Comparison of ENCODE assay signal across 21 mouse cellular contexts in the genomic region with DNA sequence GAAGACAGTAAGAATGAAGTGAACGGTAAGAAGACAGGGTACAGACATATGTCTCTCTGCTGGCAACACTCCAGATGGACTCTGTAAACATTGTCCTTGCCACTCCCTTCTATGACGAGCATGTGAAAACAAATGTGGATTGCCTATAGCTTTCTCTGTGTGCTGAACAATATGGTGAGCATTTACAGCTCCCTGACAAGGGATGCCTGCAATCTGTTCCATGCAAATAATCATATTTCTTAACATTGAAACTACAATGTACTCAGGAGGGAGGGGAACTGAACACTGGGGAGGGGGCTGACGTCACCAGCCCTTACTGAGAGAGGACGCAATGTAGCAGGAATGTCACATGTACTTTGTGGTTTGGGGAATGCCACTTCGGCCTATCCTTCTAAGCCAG.
A peak's percentile ranks its signal among the peaks of the same experiment; 100 is the strongest.
DNase-seq lines count a peak whose midpoint lies in the region; ATAC-seq and TF ChIP-seq lines count a peak whose summit lies in the region.
"Had no signal": no experiment of that assay in that cellular context is flagged by ENCODE, and none has a peak within 500 bp of the region (broad histone marks: within the 10 kb centered on the region; RNA-seq: fewer than 3 reads in every experiment).

No protein-coding gene starts in this region.

- TF ChIP-seq POLR2A in lung, adult 2 months (IDR thresholded peaks at IDR 0.05; ENCODE audit: borderline replicate concordance, extremely low read depth, low read depth, low read length): no peak
- TF ChIP-seq POLR2A in brain, embryonic 14.5 days (IDR thresholded peaks at IDR 0.05; ENCODE audit: borderline replicate concordance, extremely low read depth, insufficient read depth, insufficient read length, poor library complexity, severe bottlenecking): no peak

- no peak overlapping the region for H3K4me3 ChIP-seq in forebrain, embryonic 13.5 days
- H3K4me3 ChIP-seq in forebrain, embryonic 11.5 days (ENCODE audit: low read depth, low read length): no peak overlapping the region
- no peak overlapping the region for H3K4me3 ChIP-seq in lung, embryonic 15.5 days
- H3K4me3 ChIP-seq in lung, adult 2 months (replicated peaks; ENCODE audit: extremely low read depth, low read depth, low read length): no peak overlapping the region
- H3K4me3 ChIP-seq: heart, adult 2 months; heart, embryonic 13.5 days; megakaryocyte, embryonic 14.5 days; midbrain, embryonic 13.5 days had no signal

- no peaks in the 10 kb centered on the region for H3K9me3 ChIP-seq in forebrain, embryonic 13.5 days (replicated peaks)
- no peaks in the 10 kb centered on the region for H3K9me3 ChIP-seq in forebrain, embryonic 11.5 days (ENCODE audit: control insufficient read depth, low read length)
- H3K9me3 ChIP-seq in lung, embryonic 15.5 days: no peaks in the 10 kb centered on the region
- H3K9me3 ChIP-seq: heart, embryonic 13.5 days; megakaryocyte, embryonic 14.5 days; midbrain, embryonic 13.5 days had no signal

- ATAC-seq in forebrain, embryonic 13.5 days: peak; percentile 81
- no peak for ATAC-seq in forebrain, embryonic 11.5 days (replicated peaks; ENCODE audit: low FRiP score)
- ATAC-seq in lung, embryonic 15.5 days (ENCODE audit: borderline replicate concordance, extremely low read depth, low FRiP score, low TSS enrichment): peak; percentile 85
- ATAC-seq: CD4-positive, CD25-positive, alpha-beta regulatory T cell, adult 4 months; liver, postnatal 0 days; midbrain, embryonic 13.5 days had no signal

- H3K4me2 ChIP-seq in forebrain, embryonic 13.5 days: no peak overlapping the region
- no peak overlapping the region for H3K4me2 ChIP-seq in forebrain, embryonic 11.5 days (ENCODE audit: low read depth, low read length, severe bottlenecking)
- no peak overlapping the region for H3K4me2 ChIP-seq in lung, embryonic 15.5 days
- H3K4me2 ChIP-seq: heart, embryonic 13.5 days; midbrain, embryonic 13.5 days had no signal

- H3K4me1 ChIP-seq in forebrain, embryonic 13.5 days: no peaks in the 10 kb centered on the region
- no peaks in the 10 kb centered on the region for H3K4me1 ChIP-seq in forebrain, embryonic 11.5 days (replicated peaks; ENCODE audit: control insufficient read depth, insufficient read depth, low read length)
- peaks cover 13% of the 10 kb centered on the region for H3K4me1 ChIP-seq in lung, embryonic 15.5 days
- no peaks in the 10 kb centered on the region for H3K4me1 ChIP-seq in lung, adult 2 months (ENCODE audit: control insufficient read depth, insufficient read depth, low read length)
- H3K4me1 ChIP-seq: heart, embryonic 13.5 days; megakaryocyte, embryonic 14.5 days; midbrain, embryonic 13.5 days had no signal

- DNase-seq in forebrain, embryonic 11.5 days (ENCODE audit: low spot score): no peak
- DNase-seq in lung, adult 2 months: no peak
- DNase-seq in brain, embryonic 14.5 days (ENCODE audit: low read depth): peak; percentile 58
- peak; percentile 46 for DNase-seq in large intestine, adult 2 months (ENCODE audit: low read depth, low spot score)
- DNase-seq in thymus, postnatal 0 days (ENCODE audit: low spot score): no peak
- DNase-seq: adrenal gland, postnatal 14 days; cerebellum, adult 9-10 months; gastrocnemius, postnatal 14 days; heart, adult 2 months; heart, postnatal 14 days; kidney, adult 8-10 months; kidney, postnatal 14 days; layer of hippocampus, postnatal 36 days; liver, postnatal 0 days; thymus, postnatal 36 days had no signal

- H3K9ac ChIP-seq in forebrain, embryonic 13.5 days: no peak overlapping the region
- H3K9ac ChIP-seq in forebrain, embryonic 11.5 days (ENCODE audit: low read length): no peak overlapping the region
- H3K9ac ChIP-seq in lung, embryonic 15.5 days: no peak overlapping the region
- H3K9ac ChIP-seq: heart, embryonic 13.5 days; liver, postnatal 0 days; midbrain, embryonic 13.5 days had no signal

- WGBS in forebrain, embryonic 13.5 days: 76% methylated on average over 5 of the region's 5 CpGs
- WGBS in forebrain, embryonic 11.5 days: 90% methylated on average over 5 of the region's 5 CpGs
- WGBS in lung, embryonic 15.5 days: 46% methylated on average over 5 of the region's 5 CpGs
- 67% methylated on average over 5 of the region's 5 CpGs for WGBS in lung, adult 2 months
- 38% methylated on average over 5 of the region's 5 CpGs for WGBS in large intestine, adult 2 months

- no peak overlapping the region for H3K27ac ChIP-seq in forebrain, embryonic 13.5 days
- no peak overlapping the region for H3K27ac ChIP-seq in forebrain, embryonic 11.5 days (ENCODE audit: low read depth, low read length)
- 0 out of 2 replicates have a peak overlapping the region, but pooled peaks have one; percentile 7 for H3K27ac ChIP-seq in lung, embryonic 15.5 days
- H3K27ac ChIP-seq: heart, adult 2 months; heart, embryonic 13.5 days; midbrain, embryonic 13.5 days had no signal

- H3K36me3 ChIP-seq in forebrain, embryonic 13.5 days (ENCODE audit: poor library complexity, severe bottlenecking): no peaks in the 10 kb centered on the region
- no peaks in the 10 kb centered on the region for H3K36me3 ChIP-seq in forebrain, embryonic 11.5 days (ENCODE audit: control insufficient read depth, insufficient read depth, low read length)
- H3K36me3 ChIP-seq in lung, embryonic 15.5 days: no peaks in the 10 kb centered on the region
- H3K36me3 ChIP-seq: heart, embryonic 13.5 days; midbrain, embryonic 13.5 days had no signal

- no peaks in the 10 kb centered on the region for H3K27me3 ChIP-seq in forebrain, embryonic 13.5 days
- no peaks in the 10 kb centered on the region for H3K27me3 ChIP-seq in forebrain, embryonic 11.5 days (ENCODE audit: control insufficient read depth, insufficient read depth, low read length)
- H3K27me3 ChIP-seq in lung, embryonic 15.5 days: no peaks in the 10 kb centered on the region
- H3K27me3 ChIP-seq: heart, embryonic 13.5 days; megakaryocyte, embryonic 14.5 days; midbrain, embryonic 13.5 days had no signal

- TF ChIP-seq CTCF in lung, adult 2 months (IDR thresholded peaks at IDR 0.05; ENCODE audit: insufficient read depth, low read length): no peak
- no peak for TF ChIP-seq CTCF in brain, embryonic 14.5 days (IDR thresholded peaks at IDR 0.05; ENCODE audit: borderline replicate concordance, extremely low read depth, insufficient read depth, insufficient read length)

Comparison
In these comparisons a context has a peak if more than half of its experiments do, and no peak if none do; other contexts are left out.
1. DNase-seq: peak in brain, embryonic 14.5 days (single experiment) and large intestine, adult 2 months (single experiment); none in forebrain, embryonic 11.5 days (single experiment), lung, adult 2 months (single experiment) and thymus, postnatal 0 days (single experiment).